Mouse (Mus musculus) thymus, postnatal 10 days (tissue): ENCODE results near the gene Slc39a7.
"Not testable (repeated sequence)": the region's sequence is repeated elsewhere in the genome, so short reads cannot be mapped to it uniquely, and the experiment has no call there.

Source experiments
- DNase-seq, 2 experiments: peaks; one replicate each; pipeline ENCODE4 v3.0.0; 2021; ENCODE audit warnings: low spot score in 2 of 2

Gene Slc39a7

GRCm38 (mm10) chr17:33999341-34000149 lies 31.9 kb downstream of the Slc39a7 start:
- DNase-seq, result peak in 1 of 2 experiments; percentile 6

- DNase-seq, result not testable (repeated sequence)
These were observed 32.8 kb downstream of the Slc39a7 start for GRCm38 (mm10) chr17:33998697-33999096.

GRCm38 (mm10) chr17:33997025-33997424 lies 34.5 kb downstream of the Slc39a7 start:
- DNase-seq, result not testable (repeated sequence)

GRCm38 (mm10) chr17:33995651-33996050 lies 35.8 kb downstream of the Slc39a7 start:
- DNase-seq, result no peak

- no peak for DNase-seq
These were observed 36.5 kb downstream of the Slc39a7 start for GRCm38 (mm10) chr17:33994959-33995358.

- peak; percentile 5 to 71 for DNase-seq
These were observed 39.5 kb downstream of the Slc39a7 start for GRCm38 (mm10) chr17:33991788-33992664.

- peak; percentile 56 to 81 for DNase-seq
These were observed 49.3 kb downstream of the Slc39a7 start for GRCm38 (mm10) chr17:33982136-33982535.

- peak; percentile 83 for DNase-seq
These were observed 50.1 kb downstream of the Slc39a7 start for GRCm38 (mm10) chr17:33981192-33981909.

- no peak for DNase-seq
These were observed 51.1 kb downstream of the Slc39a7 start for GRCm38 (mm10) chr17:33980181-33981035.

GRCm38 (mm10) chr17:33979512-33980050 lies 51.9 kb downstream of the Slc39a7 start:
- no peak for DNase-seq

GRCm38 (mm10) chr17:33978631-33979031 lies 52.9 kb downstream of the Slc39a7 start:
- no peak for DNase-seq
